Mouse (Mus musculus): ENCODE measurements around the gene Fah.

The Fah gene

DNA sequence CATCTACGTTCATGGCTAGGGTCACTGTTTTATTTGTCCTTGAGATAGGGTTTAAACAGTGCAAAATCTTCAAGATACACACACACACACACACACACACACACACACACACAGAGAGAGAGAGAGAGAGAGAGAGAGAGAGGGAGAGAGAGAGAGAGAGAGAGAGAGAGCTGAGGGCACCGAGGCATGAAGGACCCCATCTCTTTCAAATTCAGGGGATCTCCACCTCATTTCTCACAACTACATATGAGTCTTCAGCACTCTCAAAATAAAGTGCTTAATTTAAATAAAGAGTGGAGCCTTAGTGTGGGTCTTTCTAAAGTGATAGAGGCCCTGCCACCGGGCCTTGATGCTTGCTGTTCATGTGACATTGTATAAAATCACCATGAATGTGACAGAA lies 10.5 kb downstream of the Fah start:
- DNase-seq (ENCODE audit: extremely low spot score, low read depth, low spot score) = no peak

DNA sequence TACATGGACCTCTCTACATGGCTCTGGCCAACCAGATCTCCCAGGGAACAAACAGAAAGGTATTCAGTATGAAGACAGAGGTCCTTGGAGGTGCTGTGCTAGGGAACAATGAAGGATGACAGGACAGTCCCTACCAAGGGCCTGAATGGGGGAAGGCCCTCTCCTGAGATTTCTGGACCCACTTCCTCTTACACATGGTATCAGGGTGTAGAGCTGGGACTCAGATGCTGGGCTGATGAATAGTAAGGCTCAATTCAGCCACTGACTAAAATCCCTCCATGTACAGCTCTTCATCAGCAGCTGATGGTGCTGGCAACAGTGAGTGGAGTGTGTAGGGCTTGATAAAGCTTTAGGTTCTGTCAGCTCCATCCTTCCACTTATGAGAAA lies 11.6 kb downstream of the Fah start:
- DNase-seq (ENCODE audit: extremely low spot score, low read depth, low spot score) = no peak

DNA sequence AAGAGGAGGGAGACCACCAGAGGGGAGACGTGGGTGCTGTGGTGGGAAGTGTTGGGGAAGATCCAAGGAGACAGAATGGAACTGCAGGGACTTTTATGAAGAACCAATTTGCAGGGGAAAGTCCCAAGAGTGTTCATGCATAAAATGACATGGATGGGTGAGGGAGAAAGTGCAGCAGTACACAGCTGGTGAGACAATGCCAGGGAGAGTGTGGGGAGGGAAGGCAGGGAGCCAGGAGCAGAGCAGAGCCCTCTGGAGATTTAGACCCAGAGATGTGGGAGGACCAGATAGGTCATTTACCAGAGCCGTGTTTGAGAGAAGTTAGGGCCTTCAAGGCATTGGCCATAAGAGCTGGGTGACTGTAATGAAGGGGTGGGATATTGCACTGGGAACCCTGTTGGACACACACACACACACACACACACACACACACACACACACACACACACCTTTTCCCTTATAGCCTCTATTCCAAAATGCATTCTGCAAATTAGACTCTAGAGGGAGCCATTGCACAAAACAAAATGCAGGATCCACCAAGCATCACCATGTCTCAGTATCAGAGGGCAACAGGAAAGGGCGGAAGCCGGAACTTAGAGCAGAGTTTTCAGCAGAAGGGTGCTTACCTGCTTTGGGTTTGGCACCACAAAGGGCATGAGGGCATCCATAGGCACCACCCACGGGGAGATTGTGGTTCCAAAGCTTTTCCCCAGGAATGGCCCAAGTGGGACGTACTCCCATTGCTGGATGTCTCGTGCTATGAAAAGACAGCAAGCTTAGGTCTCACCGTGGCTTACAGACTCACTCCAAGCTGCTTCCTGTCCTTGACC lies 12.2 kb downstream of the Fah start:
- DNase-seq (ENCODE audit: extremely low spot score, low read depth, low spot score) = peak; percentile 77

DNA sequence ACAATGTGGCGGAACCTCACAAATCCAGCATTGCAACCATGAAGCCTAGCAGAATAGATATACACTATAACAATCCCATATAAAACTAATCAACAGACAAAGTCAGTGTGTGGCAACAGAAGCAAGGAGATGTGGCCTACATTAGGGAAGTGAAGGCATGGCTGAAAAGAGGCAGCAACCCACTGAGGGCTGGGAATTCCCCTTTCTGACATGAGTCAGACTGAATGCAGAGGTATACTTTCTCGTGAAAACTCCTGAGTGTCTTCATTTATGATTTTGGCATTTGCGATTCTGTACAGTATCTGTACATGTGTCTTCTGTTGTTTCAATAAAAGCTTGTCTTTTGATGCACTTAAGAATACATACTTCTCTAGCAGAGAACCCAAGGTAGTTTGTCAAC lies 15.2 kb downstream of the Fah start:
- no peak for DNase-seq (ENCODE audit: extremely low spot score, low read depth, low spot score)

DNA sequence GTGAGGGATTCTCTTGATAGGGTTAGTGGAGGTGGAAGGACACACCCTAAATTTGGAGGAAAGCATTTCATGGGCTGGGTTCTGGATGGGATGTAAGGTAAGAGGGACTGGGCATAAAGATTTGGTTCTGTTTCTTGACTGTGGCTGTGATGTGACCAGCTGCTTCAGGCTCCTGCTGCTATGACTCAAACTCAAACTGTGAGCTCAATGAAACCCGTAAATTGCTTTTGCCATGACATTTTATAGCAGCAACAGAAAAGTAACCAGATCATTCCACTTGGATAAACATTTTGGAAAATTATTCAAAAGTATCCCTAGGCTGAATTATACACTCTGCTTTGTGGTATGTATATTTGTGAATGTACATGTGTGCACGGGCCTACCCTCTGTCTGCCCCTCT lies 15.9 kb downstream of the Fah start:
- no peak for DNase-seq (ENCODE audit: extremely low spot score, low read depth, low spot score)

DNA sequence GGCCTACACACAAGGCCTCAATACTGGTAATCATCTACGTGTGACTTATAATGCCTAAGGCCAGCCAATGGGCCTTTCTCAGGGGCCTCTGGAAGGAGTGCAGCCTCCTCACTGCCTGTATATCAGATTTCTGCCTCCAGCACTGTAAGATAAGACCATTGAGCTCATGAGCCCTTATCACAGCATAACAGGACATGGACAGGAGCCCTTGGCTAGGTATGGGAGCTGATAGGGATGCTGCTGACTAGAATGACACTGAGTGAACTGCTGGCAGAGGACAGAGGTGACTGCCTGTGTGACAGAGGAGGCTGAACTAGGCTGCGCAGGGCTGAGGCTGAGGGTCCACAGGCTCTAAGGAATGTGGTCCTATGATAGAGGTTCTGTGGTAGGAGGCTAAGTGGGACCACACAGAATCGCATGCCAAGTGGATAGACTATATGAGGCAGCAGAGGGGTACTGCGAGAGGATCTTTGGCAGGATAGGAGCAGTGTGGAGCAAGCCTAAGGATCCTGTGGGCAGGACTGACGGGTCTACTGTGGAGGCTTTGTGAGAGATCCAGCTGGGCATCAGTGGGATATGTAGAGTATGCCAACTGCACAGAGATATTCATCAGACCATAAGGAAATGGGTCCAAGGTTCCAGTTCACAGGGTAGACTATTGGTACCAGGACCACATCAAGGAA lies 19.3 kb downstream of the Fah start:
- no peak for DNase-seq (ENCODE audit: extremely low spot score, low read depth, low spot score)

DNA sequence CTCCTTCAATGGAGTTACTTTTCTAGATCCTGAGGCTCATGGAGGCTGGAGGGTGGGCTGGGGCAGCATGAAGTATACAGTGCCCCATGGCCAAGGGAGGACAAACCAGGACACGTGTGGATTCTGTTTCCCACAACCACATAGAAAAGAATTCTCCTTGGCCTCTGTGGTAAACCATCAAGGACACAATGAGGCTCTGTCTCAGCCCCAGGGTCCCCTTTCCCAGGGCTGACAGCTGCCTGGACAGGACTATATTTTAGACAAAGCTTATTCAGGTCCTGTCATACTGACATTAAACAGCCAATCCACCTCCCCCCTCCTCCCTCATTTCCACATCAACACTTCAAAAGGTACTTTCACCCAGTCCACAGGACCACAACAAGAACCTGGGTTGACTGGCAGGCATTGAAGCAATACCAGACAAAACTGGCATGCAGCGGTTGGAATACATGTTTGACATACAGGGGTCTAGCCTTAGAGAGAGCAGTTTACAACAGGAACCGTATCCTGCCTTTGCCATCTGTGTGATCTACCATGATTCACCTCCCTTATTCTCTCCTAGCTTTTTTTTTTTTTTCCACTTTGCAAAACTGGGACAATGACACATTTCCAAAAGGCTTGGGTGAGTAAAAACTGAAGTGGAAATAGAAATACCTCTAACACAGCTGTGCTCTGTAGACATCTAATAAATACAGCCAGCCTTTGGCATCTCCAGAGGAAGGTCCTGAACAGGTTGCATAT lies 20.0 kb downstream of the Fah start:
- no peak for DNase-seq (ENCODE audit: extremely low spot score, low read depth, low spot score)

DNA sequence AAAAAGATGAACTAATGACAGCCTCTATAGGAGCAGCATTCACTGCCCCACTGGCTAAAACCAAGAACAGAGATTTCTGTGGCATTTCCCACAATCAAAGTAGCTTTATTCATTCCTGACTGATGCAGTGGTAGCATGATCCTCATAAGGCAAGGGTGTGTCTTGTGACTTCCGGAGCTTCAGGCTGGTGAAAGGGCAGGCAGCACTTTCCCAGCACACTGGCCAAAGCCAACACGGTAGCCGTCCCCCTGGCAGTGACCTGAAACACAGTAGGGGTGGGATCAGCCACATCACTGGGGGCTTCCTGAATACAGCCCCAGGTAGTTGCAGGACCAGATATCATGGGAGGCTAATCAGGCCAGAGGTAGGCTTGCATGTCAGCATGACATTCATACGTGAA lies 21.4 kb downstream of the Fah start:
- no peak for DNase-seq (ENCODE audit: extremely low spot score, low read depth, low spot score)

DNA sequence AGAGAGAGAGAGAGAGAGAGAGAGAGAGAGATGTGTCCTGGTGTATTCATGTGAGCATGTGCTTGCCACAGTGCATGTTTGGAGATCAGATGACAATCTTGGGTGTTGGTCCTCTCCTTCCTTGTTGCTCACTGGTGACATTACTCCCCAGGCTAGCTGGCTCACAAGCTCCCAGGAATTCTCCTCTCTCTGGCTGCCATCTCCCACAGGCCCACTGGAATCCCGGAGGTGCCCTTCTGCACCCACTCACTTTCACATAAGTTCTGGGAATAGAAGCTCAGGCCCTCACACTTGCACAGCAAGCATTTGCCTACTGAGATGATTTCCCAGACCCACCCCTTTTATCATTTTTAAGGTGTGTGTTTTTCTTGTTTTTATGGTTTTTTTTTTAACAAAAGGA lies 26.8 kb downstream of the Fah start:
- no peak for DNase-seq (ENCODE audit: extremely low spot score, low read depth, low spot score)

DNA sequence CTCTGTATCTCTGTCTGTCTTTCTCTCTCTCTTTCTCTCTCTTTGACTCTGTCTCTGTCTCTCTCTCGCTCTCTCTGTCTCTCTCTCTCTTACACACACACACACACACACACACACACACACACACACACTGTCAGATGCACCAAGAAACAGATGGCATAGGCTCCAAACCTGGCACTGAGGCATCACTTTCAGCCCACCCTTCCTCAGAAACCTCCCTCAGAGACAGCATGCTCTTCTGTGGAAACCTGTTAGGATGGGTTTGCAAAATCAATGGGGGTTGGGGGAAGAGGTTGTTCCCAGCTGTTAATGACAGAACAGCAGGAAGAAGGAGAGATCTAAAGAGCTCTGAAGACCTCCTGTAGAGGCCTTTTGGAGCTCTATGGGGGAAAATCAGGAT lies 27.7 kb downstream of the Fah start:
- no peak for DNase-seq (ENCODE audit: extremely low spot score, low read depth, low spot score)

DNA sequence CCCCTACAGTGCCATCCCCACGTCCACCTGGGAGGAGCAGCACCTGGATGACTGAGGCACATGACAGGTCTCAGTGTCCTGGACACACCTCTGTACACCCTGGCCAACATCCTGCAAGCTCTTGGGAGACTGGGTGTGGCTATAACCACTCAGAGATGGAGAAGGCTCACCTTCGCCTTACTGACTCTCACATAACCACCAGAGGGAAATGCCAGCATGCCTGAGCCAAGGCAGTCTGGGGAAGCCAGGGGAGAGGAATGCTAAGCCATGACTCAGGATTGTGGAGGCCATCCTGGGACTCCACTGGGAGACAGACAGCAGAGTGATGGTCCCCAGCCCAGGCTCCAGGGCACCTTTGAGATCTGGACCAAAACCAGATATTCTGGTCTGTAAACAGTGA lies 29.5 kb downstream of the Fah start:
- no peak for DNase-seq (ENCODE audit: extremely low spot score, low read depth, low spot score)

DNA sequence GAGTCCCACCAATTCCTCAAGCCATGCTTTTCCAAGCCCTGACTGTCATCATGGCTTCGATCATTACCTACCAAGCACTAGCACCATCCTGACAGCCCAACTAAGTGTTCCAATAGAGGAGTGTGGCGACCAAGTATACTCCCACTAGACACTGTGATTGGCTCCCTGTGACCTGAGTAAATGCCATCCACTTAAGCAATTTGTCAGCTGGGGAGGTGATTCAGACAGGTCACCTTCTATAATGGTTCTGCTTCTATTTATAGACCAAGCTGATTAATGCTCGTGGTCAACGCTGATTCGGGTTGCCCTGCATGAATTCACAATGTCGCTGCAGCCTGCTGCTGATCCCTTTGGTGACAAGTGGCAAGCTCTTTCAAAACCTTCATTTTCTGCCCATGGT lies 40.3 kb downstream of the Fah start:
- DNase-seq (ENCODE audit: extremely low spot score, low read depth, low spot score) = no peak

DNA sequence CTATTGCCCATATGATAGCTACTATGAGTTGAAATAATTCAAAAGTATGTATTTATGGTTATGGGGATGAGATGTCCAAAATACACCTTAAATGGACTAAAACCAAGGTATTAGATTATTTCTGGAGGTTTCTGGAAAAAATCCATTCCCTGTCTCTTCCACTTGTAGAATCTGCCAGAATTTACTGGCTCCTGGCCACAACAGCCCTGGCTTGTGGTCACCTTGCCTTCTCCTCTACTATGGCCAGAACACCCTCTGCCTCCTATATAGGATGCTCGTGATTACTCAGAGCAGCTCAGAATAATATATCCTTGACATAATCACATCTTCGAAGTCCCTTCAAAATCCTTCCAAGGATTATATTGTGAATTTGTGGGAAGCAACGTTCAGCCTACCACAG lies 42.3 kb downstream of the Fah start:
- DNase-seq (ENCODE audit: extremely low spot score, low read depth, low spot score) = no peak

DNA sequence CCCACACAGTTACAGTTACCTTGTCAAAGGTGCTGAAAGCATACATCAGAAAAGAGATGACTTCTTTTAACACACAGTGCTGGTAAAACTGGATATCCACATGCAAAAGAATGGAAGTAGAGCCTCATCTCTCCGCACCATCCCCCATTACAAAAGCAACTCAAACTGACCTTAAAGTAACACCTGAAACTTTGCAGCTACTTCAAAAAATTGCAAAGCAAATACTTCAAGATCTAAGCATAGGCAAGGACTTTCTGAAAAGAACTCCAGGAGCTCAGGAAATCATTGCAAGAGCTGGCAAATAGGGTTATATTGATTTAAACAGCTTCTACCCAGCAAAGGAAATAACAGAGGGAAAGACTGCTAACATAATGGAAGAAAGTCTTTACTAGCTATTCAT lies 46.0 kb downstream of the Fah start:
- DNase-seq (ENCODE audit: extremely low spot score, low read depth, low spot score) = no peak

DNA sequence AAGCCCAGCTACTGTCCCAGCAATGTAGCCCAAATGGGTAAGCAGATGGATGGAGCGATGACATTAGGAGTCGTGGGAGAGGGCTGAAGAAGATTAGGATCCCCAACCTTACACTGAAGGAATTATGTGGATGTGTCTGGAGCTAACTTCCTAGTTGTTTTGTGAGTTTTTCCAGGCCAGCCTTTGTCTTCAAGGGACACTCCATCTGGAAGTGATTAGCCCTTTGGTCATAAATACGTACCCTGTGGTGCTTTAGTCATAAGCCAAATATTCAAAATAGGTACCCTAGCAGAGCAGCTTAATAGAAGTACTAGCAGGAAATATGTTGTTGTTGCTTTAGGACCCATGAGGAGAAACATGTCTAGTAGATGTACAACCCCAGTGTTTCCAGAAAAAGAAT lies 49.2 kb downstream of the Fah start:
- DNase-seq (ENCODE audit: extremely low spot score, low read depth, low spot score) = peak; percentile 41

DNA sequence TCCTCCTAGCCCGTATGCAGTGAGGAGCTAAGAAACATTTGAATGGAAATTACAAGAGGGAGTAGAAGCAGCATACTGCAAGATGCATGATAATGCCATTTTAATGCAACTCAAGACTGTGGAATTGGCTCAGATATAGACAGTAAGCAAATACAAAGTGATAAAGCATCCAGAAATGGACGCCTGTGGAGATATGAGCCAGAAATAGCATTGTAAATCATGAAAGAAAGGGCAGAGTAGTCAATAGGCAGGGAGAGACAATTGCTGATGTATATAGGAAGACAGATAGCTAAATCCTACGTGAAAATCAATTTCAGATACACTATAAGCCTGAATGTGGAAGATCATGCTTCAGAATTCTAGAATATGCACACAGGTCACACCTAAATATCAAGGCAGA lies 51.2 kb downstream of the Fah start:
- no peak for DNase-seq (ENCODE audit: extremely low spot score, low read depth, low spot score)

DNA sequence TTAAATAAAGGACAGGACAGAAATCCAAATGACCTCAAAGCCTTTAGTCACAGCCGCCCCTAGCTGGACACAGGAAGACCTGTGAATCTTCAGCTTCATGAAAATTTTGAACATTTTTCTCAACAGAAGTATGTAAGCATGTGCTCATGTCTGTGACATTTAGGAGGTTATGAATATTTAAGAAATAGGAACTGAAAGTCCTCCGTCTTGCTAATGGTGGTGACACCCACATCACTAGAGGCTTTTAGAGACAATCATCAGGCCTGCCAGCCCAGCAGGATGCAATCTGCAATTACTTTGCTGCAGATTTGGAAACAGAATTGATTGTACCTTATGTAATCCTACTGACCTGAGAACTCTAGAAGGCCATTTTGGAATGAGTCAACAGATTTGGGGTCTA lies 55.0 kb downstream of the Fah start:
- no peak for DNase-seq (ENCODE audit: extremely low spot score, low read depth, low spot score)

DNA sequence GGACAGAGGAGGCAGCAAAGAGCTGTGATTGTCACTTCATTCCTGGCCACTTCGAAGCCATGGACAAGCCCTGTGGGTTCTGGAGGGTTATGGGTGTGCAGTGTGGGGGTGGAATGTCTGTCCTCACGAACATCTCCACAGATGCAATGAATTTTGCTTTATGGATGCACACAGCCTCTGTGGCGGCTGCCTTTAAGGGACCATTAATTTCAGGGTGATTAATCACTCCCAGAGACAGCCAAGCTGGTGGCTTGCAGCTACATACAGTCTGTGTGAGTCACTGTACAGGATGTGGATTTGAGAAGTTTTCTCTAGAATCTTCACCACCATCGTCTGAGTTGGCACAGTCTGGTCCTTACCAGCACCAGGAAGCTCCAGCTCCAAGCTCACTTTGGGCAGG lies 59.9 kb downstream of the Fah start:
- DNase-seq (ENCODE audit: extremely low spot score, low read depth, low spot score) = no peak

DNA sequence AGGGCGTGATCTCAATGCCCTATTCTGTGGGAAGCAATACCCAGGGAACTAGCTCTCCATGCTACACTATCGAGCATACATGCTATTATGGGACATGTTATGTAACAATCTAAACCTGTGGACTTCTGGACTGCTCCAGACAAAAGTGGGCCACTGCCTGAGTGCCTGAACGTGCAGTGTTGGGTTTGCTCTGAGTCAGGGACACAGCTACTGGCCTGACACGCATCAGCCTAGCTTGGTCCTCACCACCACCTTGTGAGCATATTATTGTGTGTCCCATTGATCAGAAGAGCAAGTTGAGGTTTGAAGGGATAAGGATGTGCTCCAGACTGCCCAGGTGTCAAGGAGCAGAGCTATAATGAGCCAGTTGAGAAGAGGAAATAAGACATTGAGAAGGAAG lies 61.6 kb downstream of the Fah start:
- no peak for DNase-seq (ENCODE audit: extremely low spot score, low read depth, low spot score)
